Mouse (Mus musculus) heart, adult 2 months (tissue): ENCODE measurements around the gene Sbk2. TPM values are rescaled to one million over a fixed set of nuclear protein-coding genes. Genes with fewer than 3 reads are reported as not detected.

ENCODE experiments used
- DNase-seq, 2 experiments: peaks; one replicate each; pipeline ENCODE4 v3.0.0; 2021
- H3K27ac ChIP-seq: fragments of 200-600 bp; 2 replicates; pipeline ENCODE4 v1.8.1; 2022
- H3K27me3 ChIP-seq: fragments of 200-500 bp; 2 replicates; pipeline ENCODE4 v1.6.1; 2012; ENCODE audit warnings: mild to moderate bottlenecking, low read length, inconsistent platforms, mixed read lengths; ENCODE audit not compliant: control insufficient read depth, insufficient read depth
- H3K36me3 ChIP-seq: fragments of 200-500 bp; 2 replicates; pipeline ENCODE4 v1.6.1; 2012; ENCODE audit warnings: low read length, inconsistent platforms; ENCODE audit not compliant: control insufficient read depth, insufficient read depth
- H3K4me1 ChIP-seq: fragments of 200-500 bp; 2 replicates; pipeline ENCODE4 v1.6.1; 2011; ENCODE audit warnings: low read length; ENCODE audit not compliant: control insufficient read depth, insufficient read depth
- H3K4me3 ChIP-seq: fragments of 200-600 bp; 2 replicates; pipeline ENCODE4 v1.8.1; 2022
- H3K79me2 ChIP-seq: fragments of 200-500 bp; replicated peaks from 2 replicates; pipeline ENCODE4 v1.6.1; 2012; ENCODE audit warnings: mild to moderate bottlenecking, inconsistent platforms, low read length, moderate library complexity, mixed read lengths; ENCODE audit not compliant: control insufficient read depth, insufficient read depth
- H3K9ac ChIP-seq: fragments of 200-500 bp; 2 replicates; pipeline ENCODE4 v1.6.1; 2012; ENCODE audit warnings: low read depth, mild to moderate bottlenecking, control low read depth, inconsistent platforms, low read length, mixed read lengths
- CTCF ChIP-seq: fragments of 200-600 bp; IDR thresholded peaks from 2 replicates; pipeline ENCODE4 v1.8.1; 2022; ENCODE audit warnings: antibody characterized with exemption, mild to moderate bottlenecking, moderate library complexity
- EP300 ChIP-seq: fragments of 200-500 bp; IDR thresholded peaks from 2 replicates; pipeline ENCODE4 v1.6.1; 2011; ENCODE audit warnings: low read depth, low read length, control low read depth; ENCODE audit not compliant: insufficient read depth
- POLR2A ChIP-seq: fragments of 200-500 bp; IDR thresholded peaks from 2 replicates; pipeline ENCODE4 v1.6.1; 2011; ENCODE audit warnings: mild to moderate bottlenecking, low read depth, low read length, control low read depth; ENCODE audit not compliant: insufficient read depth
- WGBS: fragments of 180-500 bp; shearing (Covaris S2); methylation state at CpG from one replicate; pipeline ENCODE4 v1.1.7; 2018; 5-methylcytosine and 5-hydroxymethylcytosine counted together
- intact Hi-C: fragments of 180-260 bp; cut with DNase I; formaldehyde crosslinking; loops from one replicate; pipeline ENCODE4 v1.15.1; 2025
- polyA plus RNA-seq: library from polyadenylated mRNA; depleted of rRNA; stranded (reverse); fragments of >200 nt; gene quantifications from 2 replicates; pipeline ENCODE4 v1.2.3, GENCODE M21; 2012
- total RNA-seq, 2 experiments: library from RNA; stranded (reverse); gene quantifications; 2 replicates each; pipeline ENCODE4 v1.2.3; 2021

Gene Sbk2
- total and polyA plus RNA-seq, 3 experiments = 26.5 to 85.0 (median 35.6) TPM

DNA sequence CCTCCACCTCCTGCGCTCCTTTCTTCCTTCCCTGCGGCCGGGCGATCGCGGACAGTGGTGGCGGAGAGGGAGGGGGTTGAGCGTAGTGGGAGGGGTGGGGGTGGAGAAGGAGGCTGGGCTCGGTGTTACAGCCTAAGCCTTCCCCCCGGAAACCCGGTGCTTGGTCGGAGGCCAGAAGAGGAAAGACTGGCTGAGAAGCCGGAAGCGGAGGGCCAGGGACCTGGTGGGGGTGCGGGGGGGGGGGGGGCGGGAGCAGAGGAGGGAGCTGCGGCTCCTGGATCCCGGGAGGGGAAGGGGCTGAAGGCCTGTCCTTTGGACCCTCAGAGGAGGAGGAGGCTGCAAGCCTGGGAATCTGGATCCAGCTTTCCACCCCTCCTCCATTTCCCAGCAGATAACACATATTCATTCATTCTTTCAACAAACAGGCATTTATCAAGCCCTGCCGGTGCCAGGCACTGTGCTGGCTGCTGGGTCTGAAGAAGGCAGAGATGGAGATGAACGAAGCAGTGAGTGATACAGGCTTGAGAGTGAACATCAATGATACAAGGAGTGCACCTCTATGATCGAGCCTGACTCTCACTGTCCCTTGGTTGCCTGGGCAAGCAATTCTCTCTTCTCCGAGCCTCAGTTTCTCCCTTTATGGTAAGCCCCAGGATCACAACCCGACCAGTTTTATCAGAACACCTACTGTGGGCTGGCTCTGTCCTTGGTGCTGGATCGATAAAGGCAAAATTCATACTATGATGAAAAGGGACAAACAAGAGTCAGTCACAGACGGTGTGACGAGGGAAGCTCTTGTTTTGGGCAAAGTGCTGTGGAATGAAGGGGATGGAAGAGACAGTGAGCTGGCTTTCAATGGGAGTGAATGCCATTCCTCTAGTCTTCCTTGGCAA, 32.0 kb upstream of the Sbk2 start, which contains the start of gene Zfp579:
Zfp579 (minus strand) TSS at position 156 of the 893 bp plus-strand sequence.
- peak within 1 kb of the TSS; percentile 78 for H3K4me3 ChIP-seq
- peak within 1 kb of the TSS; percentile 88 for H3K9ac ChIP-seq
- H3K4me1 ChIP-seq = peaks cover 5% of the 10 kb centered on the region
- no peaks in the 10 kb centered on the region for H3K36me3 ChIP-seq
- intact Hi-C loops = loop anchor here (2.0 kb wide), 2 partner anchors 17 to 55 kb away; partner anchors contain the start of gene Zfp580
- H3K27ac ChIP-seq = peak within 1 kb of the TSS; percentile 75
- no peaks in the 10 kb centered on the region for H3K79me2 ChIP-seq
- peak; percentile 88 to 93 for DNase-seq
- no peaks in the 10 kb centered on the region for H3K27me3 ChIP-seq
- TF ChIP-seq POLR2A (peak; percentile 34; the same call in 1 of the 2 replicates), CTCF (no peak), EP300 (0 out of 2 replicates have a peak, but pooled peaks have one; percentile 67)
- WGBS = 4% methylated on average over 20 of the region's 26 CpGs

- H3K27ac ChIP-seq = peak overlapping the region; percentile 75
- intact Hi-C loops = loop anchor here (2.0 kb wide), 2 partner anchors 17 to 55 kb away; partner anchors contain the start of gene Zfp580
These were observed 31.2 kb upstream of the Sbk2 start for GRCm38 (mm10) chr7:4995268-4996002.

DNA sequence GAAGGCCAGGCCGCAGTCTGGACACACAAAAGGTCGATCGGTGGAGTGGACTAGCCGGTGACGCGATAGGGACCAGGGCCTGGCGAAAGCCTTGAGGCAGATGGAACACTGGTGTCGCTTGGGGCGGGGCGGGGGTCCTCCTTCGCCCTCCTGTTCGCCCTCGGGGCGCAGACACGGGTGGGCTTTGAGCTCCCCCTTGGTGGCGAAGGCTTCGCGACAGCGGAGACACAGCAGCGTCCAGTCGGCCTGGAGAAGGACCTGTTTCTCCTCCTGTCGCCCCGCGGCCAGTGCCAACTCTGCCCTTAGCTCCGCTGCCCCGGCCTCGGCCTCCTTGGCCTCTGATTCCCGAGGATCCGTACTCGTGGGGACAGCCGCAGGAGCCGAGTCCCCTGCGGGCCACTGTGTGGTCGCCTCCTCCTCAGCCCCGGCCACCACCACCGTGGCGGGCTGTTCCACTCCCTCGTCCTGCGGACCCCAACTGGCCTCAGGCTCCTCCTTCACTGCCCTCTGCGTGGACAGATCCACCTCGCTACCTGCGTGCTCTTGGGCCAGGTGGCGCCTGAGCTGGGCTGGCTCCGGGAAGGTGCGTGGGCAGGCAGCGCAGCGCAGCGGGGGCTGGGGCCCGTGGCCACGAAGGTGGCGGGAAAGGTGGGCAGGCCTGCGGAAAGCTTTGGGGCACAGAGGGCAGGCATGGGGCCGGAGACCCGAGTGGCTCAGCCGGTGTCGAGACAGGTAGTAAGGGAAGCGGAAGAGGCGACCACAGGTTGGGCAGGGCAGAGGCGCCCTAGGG, 30.0 kb upstream of the Sbk2 start:
- intact Hi-C loops = no loop called here
- no peaks in the 10 kb centered on the region for H3K79me2 ChIP-seq
- 73% methylated on average over 59 of the region's 59 CpGs for WGBS
- no peak overlapping the region for H3K27ac ChIP-seq
- no peak for DNase-seq
- peaks cover 5% of the 10 kb centered on the region for H3K4me1 ChIP-seq
- H3K36me3 ChIP-seq = no peaks in the 10 kb centered on the region
- TF ChIP-seq CTCF = no peak
- TF ChIP-seq EP300 = no peak
- TF ChIP-seq POLR2A = no peak
- H3K4me3 ChIP-seq = no peak overlapping the region
- no peak overlapping the region for H3K9ac ChIP-seq
- no peaks in the 10 kb centered on the region for H3K27me3 ChIP-seq

More at GRCm38 (mm10) chr7:4995268-4996002, 31.2 kb upstream of the Sbk2 start:
- H3K4me1 ChIP-seq = peaks cover 5% of the 10 kb centered on the region
- H3K27me3 ChIP-seq = no peaks in the 10 kb centered on the region
- 7% methylated on average over 19 of the region's 19 CpGs for WGBS
- H3K4me3 ChIP-seq = peak overlapping the region; percentile 78
- TF ChIP-seq CTCF (no peak), POLR2A (no peak; the same call in 1 of the 2 replicates), EP300 (no peak)
- no peaks in the 10 kb centered on the region for H3K79me2 ChIP-seq
- no peaks in the 10 kb centered on the region for H3K36me3 ChIP-seq
- DNase-seq = no peak
- peak overlapping the region; percentile 88 for H3K9ac ChIP-seq

- no peaks in the 10 kb centered on the region for H3K79me2 ChIP-seq
- WGBS = 71% methylated on average over 55 of the region's 55 CpGs
- no peak overlapping the region for H3K4me3 ChIP-seq
- no peaks in the 10 kb centered on the region for H3K27me3 ChIP-seq
- H3K9ac ChIP-seq = no peak overlapping the region
- H3K36me3 ChIP-seq = no peaks in the 10 kb centered on the region
- TF ChIP-seq EP300 (no peak), POLR2A (no peak), CTCF (no peak)
- DNase-seq = no peak
- peaks cover 5% of the 10 kb centered on the region for H3K4me1 ChIP-seq
- intact Hi-C loops = no loop called here
- no peak overlapping the region for H3K27ac ChIP-seq
These were observed 29.3 kb upstream of the Sbk2 start for GRCm38 (mm10) chr7:4993347-4993998.

DNA sequence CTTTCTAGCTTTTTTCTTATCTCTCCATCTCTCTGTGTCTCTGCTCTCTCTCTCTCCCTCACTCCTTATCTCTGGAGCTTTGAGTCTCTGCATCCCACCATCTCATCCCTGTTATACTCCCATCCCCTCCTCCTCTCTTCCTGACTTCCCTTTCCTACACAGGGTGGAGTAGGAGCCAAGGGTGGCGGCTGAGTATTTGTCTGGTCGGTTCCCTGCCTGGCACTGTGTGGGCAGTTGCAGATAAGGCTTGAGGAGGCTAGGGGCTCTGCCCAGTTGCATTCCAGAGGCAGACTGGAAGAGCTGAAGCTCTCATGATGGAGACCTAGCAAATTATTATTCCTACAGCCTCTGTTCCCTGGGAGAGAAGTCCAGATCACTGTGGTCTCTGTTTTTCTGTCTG, 24.0 kb upstream of the Sbk2 start:
- TF ChIP-seq POLR2A = no peak
- no peak for TF ChIP-seq EP300
- TF ChIP-seq CTCF = no peak
- Histone ChIP-seq H3K4me1 (no peaks in the 10 kb centered on the region), H3K27ac (no peak overlapping the region), H3K9ac (no peak overlapping the region), H3K36me3 (no peaks in the 10 kb centered on the region), H3K4me3 (no peak overlapping the region), H3K79me2 (no peaks in the 10 kb centered on the region), H3K27me3 (no peaks in the 10 kb centered on the region)
- intact Hi-C loops = no loop called here
- no peak for DNase-seq
- 9% methylated on average over 2 of the region's 2 CpGs for WGBS
